ENCODE assay signal across 9 mouse cellular contexts in the genomic region with DNA sequence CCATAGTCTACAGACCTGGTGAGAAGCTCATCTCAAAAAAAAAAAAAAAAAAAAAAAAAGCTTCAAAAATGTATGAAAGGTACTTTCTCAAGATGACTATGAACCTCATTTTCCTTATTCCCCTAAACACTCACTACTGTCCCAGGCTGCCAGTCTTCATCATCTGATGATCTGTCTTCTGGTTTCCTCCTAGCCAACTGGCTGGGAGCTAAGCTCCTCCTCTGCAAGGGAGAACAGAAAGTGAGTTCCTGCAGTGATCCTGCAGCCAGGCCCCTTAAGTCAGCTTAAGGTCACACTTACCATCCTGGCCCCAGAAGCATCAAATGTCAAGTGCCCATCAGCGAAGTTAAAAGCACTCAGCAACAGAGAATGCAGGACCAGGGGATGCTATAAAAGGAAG. TPM values are rescaled to one million over a fixed set of nuclear protein-coding genes. Genes with fewer than 3 reads are reported as not detected.
DNase-seq lines count a peak whose midpoint lies in the region; TF ChIP-seq lines count a peak whose summit lies in the region.
"Had no signal": no experiment of that assay in that cellular context is flagged by ENCODE, and none has a peak within 500 bp of the region (broad histone marks: within the 10 kb centered on the region; RNA-seq: fewer than 3 reads in every experiment).

No protein-coding gene starts in this region.

- DNase-seq in CH12.LX (ENCODE audit: extremely low read depth) (peak; percentile 48), MEL-GATA-1-ER (ENCODE audit: extremely low read depth, low read depth) (peak; percentile 67)
- DNase-seq in hindbrain, embryonic 10.5 days (ENCODE audit: low spot score), result no peak
- no peak for DNase-seq in frontal cortex, postnatal 25 days (ENCODE audit: low spot score in 2 of 2)
- DNase-seq in left cerebral cortex, postnatal 14 days (ENCODE audit: low spot score in 2 of 2), result no peak
- no peak for DNase-seq in ovary, postnatal 14 days (ENCODE audit: low spot score)
- DNase-seq in heart, postnatal 14 days, result no peak
- DNase-seq: layer of hippocampus, adult 9-11 months had no signal

- no peak for TF ChIP-seq CTCF in CH12.LX (conservative IDR thresholded peaks at IDR 0.05 in 1 of 2, IDR thresholded peaks at IDR 0.05 in 1 of 2; ENCODE audit: low read depth in 2 of 2, low read length in 2 of 2)

- peaks cover 19% of the 10 kb centered on the region for H3K79me2 ChIP-seq in CH12.LX (replicated peaks; ENCODE audit: control insufficient read depth, extremely low read depth, insufficient read depth, poor library complexity, severe bottlenecking)

- H3K4me1 ChIP-seq in CH12.LX (ENCODE audit: control insufficient read depth in 1 of 2, insufficient read depth in 2 of 2), result peaks cover 3 to 17% of the 10 kb centered on the region in 2 experiments; a peak in 3 of 4 replicates
- H3K4me1 ChIP-seq in hindbrain, embryonic 10.5 days (replicated peaks), result peaks cover 23% of the 10 kb centered on the region
- peaks cover 36% of the 10 kb centered on the region for H3K4me1 ChIP-seq in megakaryocyte, embryonic 14.5 days

- intact Hi-C loops in left cerebral cortex, postnatal 14 days (cut with DNase I), result no loop called here
- intact Hi-C loops in heart, postnatal 14 days (cut with DNase I), result no loop called here

- H3K27me3 ChIP-seq in CH12.LX (replicated peaks), result no peaks in the 10 kb centered on the region
- no peaks in the 10 kb centered on the region for H3K27me3 ChIP-seq in hindbrain, embryonic 10.5 days (ENCODE audit: insufficient read depth, poor library complexity, severe bottlenecking)
- no peaks in the 10 kb centered on the region for H3K27me3 ChIP-seq in megakaryocyte, embryonic 14.5 days (replicated peaks)

- WGBS in hindbrain, embryonic 10.5 days, result 0% methylated on average over 1 of the region's 1 CpGs

- H3K4me3 ChIP-seq in CH12.LX (replicated peaks in 1 of 3; ENCODE audit: low read depth in 2 of 3, low read length in 2 of 3, poor library complexity in 1 of 3), result peak overlapping the region; percentile 70 to 100 (median 80)
- H3K4me3 ChIP-seq in hindbrain, embryonic 10.5 days, result peak overlapping the region; percentile 61
- H3K4me3 ChIP-seq in megakaryocyte, embryonic 14.5 days (replicated peaks), result peak overlapping the region; percentile 94

- dilution Hi-C loops in CH12.LX (cut with MboI; ENCODE audit: extremely low pct_ligation_motif_present, extremely low pct_unique_long_range_greater_than_20kb, low sequenced_read_pairs), result no loop called here

- TF ChIP-seq RAD21 in CH12.LX (IDR thresholded peaks at IDR 0.05; ENCODE audit: low read depth, low read length), result no peak

- no peak for TF ChIP-seq EP300 in CH12.LX (IDR thresholded peaks at IDR 0.05; ENCODE audit: low read length)

- H3K9me3 ChIP-seq in CH12.LX (replicated peaks; ENCODE audit: low read length), result no peaks in the 10 kb centered on the region
- no peaks in the 10 kb centered on the region for H3K9me3 ChIP-seq in hindbrain, embryonic 10.5 days
- H3K9me3 ChIP-seq in megakaryocyte, embryonic 14.5 days, result no peaks in the 10 kb centered on the region

- peak overlapping the region; percentile 97 for H3K4me2 ChIP-seq in CH12.LX (ENCODE audit: insufficient read depth, low read depth, poor library complexity, severe bottlenecking)

- no peak overlapping the region for H3K27ac ChIP-seq in CH12.LX (ENCODE audit: insufficient read depth, low read depth)
- peak overlapping the region; percentile 81; the same call in 1 of the 2 replicates for H3K27ac ChIP-seq in hindbrain, embryonic 10.5 days

- in situ Hi-C loops in CH12.LX (cut with MboI; ENCODE audit: low pct_ligation_motif_present, low pct_unique_long_range_greater_than_20kb, low sequenced_read_pairs), result no loop called here

- no peak for TF ChIP-seq POLR2A in CH12.LX (IDR thresholded peaks at IDR 0.05; ENCODE audit: low read depth, low read length)

- H3K36me3 ChIP-seq in CH12.LX (replicated peaks in 1 of 2; ENCODE audit: control insufficient read depth in 1 of 2, insufficient read depth in 1 of 2, low read length in 1 of 2), result peaks cover 23 to 36% of the 10 kb centered on the region in 2 experiments
- peaks cover 35% of the 10 kb centered on the region for H3K36me3 ChIP-seq in hindbrain, embryonic 10.5 days
- H3K36me3 ChIP-seq in megakaryocyte, embryonic 14.5 days (replicated peaks; ENCODE audit: low read length), result peaks cover 26% of the 10 kb centered on the region

- peak overlapping the region; percentile 84 for H3K9ac ChIP-seq in CH12.LX (ENCODE audit: insufficient read depth, low read depth)

TF ChIP-seq in CH12.LX, 34 proteins besides CTCF, POLR2A, EP300 and RAD21:
- TF ChIP-seq KAT2A (IDR thresholded peaks at IDR 0.05; ENCODE audit: insufficient replicate concordance, low read length), result no peak
- TF ChIP-seq NRF1 (IDR thresholded peaks at IDR 0.05; ENCODE audit: low read depth, low read length), result no peak
- no peak for TF ChIP-seq ETS1 (conservative IDR thresholded peaks at IDR 0.05; ENCODE audit: low read depth, low read length)
- TF ChIP-seq GABPA (IDR thresholded peaks at IDR 0.05; ENCODE audit: insufficient replicate concordance, low read depth, low read length), result no peak
- TF ChIP-seq MAX (IDR thresholded peaks at IDR 0.05; ENCODE audit: low read length), result no peak
- no peak for TF ChIP-seq TBP (conservative IDR thresholded peaks at IDR 0.05; ENCODE audit: low read depth, low read length)
- no peak for TF ChIP-seq MEF2A (IDR thresholded peaks at IDR 0.05; ENCODE audit: borderline replicate concordance, low read depth, low read length)
TF ChIP-seq in CH12.LX: peak in this region for 0.

RNA-seq across cellular contexts. Expression of gene Rad54l, which starts 0.7 kb away (rescaled TPM):
- total RNA-seq in CH12.LX (2012; rRNA removed) (28.8 and 34.5 TPM in 2 replicates), CH12.LX (2014; rRNA removed) (21.6 and 22.8 TPM in 2 replicates)
- polyA plus RNA-seq in CH12.LX (2012; ENCODE audit: insufficient read length, low read depth), result 48.5 and 53.3 TPM in 2 replicates
- polyA plus RNA-seq in hindbrain, embryonic 10.5 days (2016; fragmentation: Nextera tagmentation; extraction: Ambion mirVana), result 57.3 and 75.4 TPM in 2 replicates
- 0.75 TPM in 1 of 2 replicates, not detected in the other for polyA plus RNA-seq in megakaryocyte, embryonic 14.5 days (2012; ENCODE audit: insufficient read depth, low replicate concordance)
- under 1 TPM; 0.55 to 0.82 TPM for total RNA-seq in left cerebral cortex, postnatal 14 days (2021)
- total RNA-seq in heart, postnatal 14 days (2021), result 1 to 10 TPM in 1 of 2 experiments, under 1 TPM in 1; 0.81 to 1.5 TPM

RNA-seq across cellular contexts. Expression of gene Pomgnt1, which starts 0.9 kb away (rescaled TPM):
- total RNA-seq in CH12.LX (2012; rRNA removed), result 33.0 and 52.2 TPM in 2 replicates
- 39.9 and 40.7 TPM in 2 replicates for total RNA-seq in CH12.LX (2014; rRNA removed)
- polyA plus RNA-seq in CH12.LX (2012; ENCODE audit: insufficient read length, low read depth), result 40.2 and 42.8 TPM in 2 replicates
- polyA plus RNA-seq in hindbrain, embryonic 10.5 days (2016; fragmentation: Nextera tagmentation; extraction: Ambion mirVana), result 51.9 and 55.0 TPM in 2 replicates
- 1.0 and 6.1 TPM in 2 replicates for polyA plus RNA-seq in megakaryocyte, embryonic 14.5 days (2012; ENCODE audit: insufficient read depth, low replicate concordance)
- 10 to 100 TPM; 69.3 to 71.5 TPM for total RNA-seq in left cerebral cortex, postnatal 14 days (2021)
- total RNA-seq in heart, postnatal 14 days (2021), result 10 to 100 TPM; 69.3 to 74.1 TPM

RNA-seq across cellular contexts. Expression of gene Lurap1, which starts 28.4 kb away (rescaled TPM):
- total RNA-seq in CH12.LX (2012; rRNA removed), result 0.21 TPM in 1 of 2 replicates, not detected in the other
- total RNA-seq in CH12.LX (2014; rRNA removed), result not detected in 2 replicates
- polyA plus RNA-seq in CH12.LX (2012; ENCODE audit: insufficient read length, low read depth), result 0.10 and 0.14 TPM in 2 replicates
- 2.1 and 2.2 TPM in 2 replicates for polyA plus RNA-seq in hindbrain, embryonic 10.5 days (2016; fragmentation: Nextera tagmentation; extraction: Ambion mirVana)
- 0.93 TPM in 1 of 2 replicates, not detected in the other for polyA plus RNA-seq in megakaryocyte, embryonic 14.5 days (2012; ENCODE audit: insufficient read depth, low replicate concordance)
- 10 to 100 TPM; 23.3 to 29.5 TPM for total RNA-seq in left cerebral cortex, postnatal 14 days (2021)
- total RNA-seq in heart, postnatal 14 days (2021), result 1 to 10 TPM; 3.7 to 5.5 TPM

RNA-seq across cellular contexts. Expression of gene Tspan1, which starts 44.6 kb away (rescaled TPM):
- total RNA-seq in CH12.LX (2012; rRNA removed), result 0.08 and 0.13 TPM in 2 replicates
- not detected in 2 replicates for total RNA-seq in CH12.LX (2014; rRNA removed)
- polyA plus RNA-seq in CH12.LX (2012; ENCODE audit: insufficient read length, low read depth), result 0.12 TPM in 1 of 2 replicates, not detected in the other
- 0.26 TPM in 1 of 2 replicates, not detected in the other for polyA plus RNA-seq in hindbrain, embryonic 10.5 days (2016; fragmentation: Nextera tagmentation; extraction: Ambion mirVana)
- not detected in 2 replicates for polyA plus RNA-seq in megakaryocyte, embryonic 14.5 days (2012; ENCODE audit: insufficient read depth, low replicate concordance)
- under 1 TPM in 1 of 2 experiments, not detected in 1; 0.47 TPM for total RNA-seq in left cerebral cortex, postnatal 14 days (2021)
- total RNA-seq in heart, postnatal 14 days (2021), result under 1 TPM in 1 of 2 experiments, not detected in 1; 0.36 TPM

RNA-seq across cellular contexts. Expression of gene Lrrc41, which starts 47.7 kb away (rescaled TPM):
- 49.0 and 51.8 TPM in 2 replicates for total RNA-seq in CH12.LX (2012; rRNA removed)
- total RNA-seq in CH12.LX (2014; rRNA removed), result 50.0 and 60.8 TPM in 2 replicates
- 43.0 and 48.8 TPM in 2 replicates for polyA plus RNA-seq in CH12.LX (2012; ENCODE audit: insufficient read length, low read depth)
- polyA plus RNA-seq in hindbrain, embryonic 10.5 days (2016; fragmentation: Nextera tagmentation; extraction: Ambion mirVana), result 68.2 and 78.6 TPM in 2 replicates
- 13.4 and 17.7 TPM in 2 replicates for polyA plus RNA-seq in megakaryocyte, embryonic 14.5 days (2012; ENCODE audit: insufficient read depth, low replicate concordance)
- 10 to 100 TPM; 45.0 to 46.0 TPM for total RNA-seq in left cerebral cortex, postnatal 14 days (2021)
- total RNA-seq in heart, postnatal 14 days (2021), result 10 to 100 TPM; 30.7 to 31.5 TPM

Comparison
In these comparisons a context has a peak if more than half of its experiments do, and no peak if none do; other contexts are left out.
1. DNase-seq: peak in CH12.LX (single experiment) and MEL-GATA-1-ER (single experiment); none in hindbrain, embryonic 10.5 days (single experiment), frontal cortex, postnatal 25 days (0 of 2), left cerebral cortex, postnatal 14 days (0 of 2), ovary, postnatal 14 days (single experiment) and heart, postnatal 14 days (0 of 2).
2. RNA of gene Rad54l, which starts 0.7 kb away (total RNA-seq): 21.6 to 34.5 TPM in CH12.LX; 0.81 to 1.5 TPM in heart, postnatal 14 days and 0.55 to 0.82 TPM in left cerebral cortex, postnatal 14 days; every median in the first group is over 4 times any median in the second.
3. Peak in every context shown above with its lines, with median percentiles within 50 percentile points of each other: H3K4me3 ChIP-seq.